Mouse (Mus musculus) hematopoietic stem cell, adult 5-6 weeks (primary cell): ENCODE measurements around the gene Tmem203. TPM values are rescaled to one million over a fixed set of nuclear protein-coding genes. Genes with fewer than 3 reads are reported as not detected.
"Not testable (repeated sequence)": the region's sequence is repeated elsewhere in the genome, so short reads cannot be mapped to it uniquely, and the experiment has no call there.

Source experiments
- ATAC-seq, 2 experiments: fragments of 125-278 bp in 1 of 2; replicated peaks in 1 of 2; 2 replicates each; pipeline ENCODE4 v1.8.0; 2016 to 2017; ENCODE audit warnings: inconsistent platforms in 2 of 2, mild to moderate bottlenecking in 2 of 2, moderate number of reproducible peaks in 2 of 2, low read depth in 1 of 2, moderate TSS enrichment in 1 of 2; ENCODE audit not compliant: low FRiP score in 2 of 2, poor library complexity in 2 of 2, severe bottlenecking in 2 of 2, insufficient read depth in 1 of 2, low TSS enrichment in 1 of 2
- total RNA-seq: library from RNA; stranded (forward); fragments of 172-1452, 232-1000 nt; gene quantifications from 2 replicates; pipeline ENCODE4 v1.2.3, GENCODE M21; 2017

Tmem203 gene
- total RNA-seq, 1 experiment from 2014 or later: 9.9 TPM

GRCm38 (mm10) chr2:25246183-25247072 is 8.8 kb upstream of the Tmem203 start, which contains the start of gene AL732309.1:
TSS of gene AL732309.1 (minus strand) at chr2:25246863.
- no peak for ATAC-seq

GRCm38 (mm10) chr2:25252331-25252730 is 2.9 kb upstream of the Tmem203 start:
- no peak for ATAC-seq

GRCm38 (mm10) chr2:25256443-25257109 is 1.3 kb downstream of the Tmem203 start:
- 0 out of 4 replicates have a peak, but pooled peaks of 1 of the 2 experiments have one; percentile 35 for ATAC-seq

- ATAC-seq: not testable (repeated sequence)
These were observed 2.0 kb downstream of the Tmem203 start for GRCm38 (mm10) chr2:25257250-25257649.

GRCm38 (mm10) chr2:25258887-25259286 is 3.6 kb downstream of the Tmem203 start:
- ATAC-seq: no peak

- ATAC-seq: no peak
These were observed 6.6 kb downstream of the Tmem203 start for GRCm38 (mm10) chr2:25261870-25262269.

GRCm38 (mm10) chr2:25262291-25262767 is 7.1 kb downstream of the Tmem203 start, which contains the start of gene Tprn:
TSS of gene Tprn (plus strand) at chr2:25262618.
- ATAC-seq: peak; percentile 98

GRCm38 (mm10) chr2:25262795-25263622 is 7.8 kb downstream of the Tmem203 start:
- peak in 1 of 2 experiments; percentile 36; a peak in 2 of 4 replicates for ATAC-seq

- ATAC-seq: no peak
These were observed 8.5 kb downstream of the Tmem203 start for GRCm38 (mm10) chr2:25263623-25264285.

- ATAC-seq: no peak
These were observed 9.0 kb downstream of the Tmem203 start for GRCm38 (mm10) chr2:25264286-25264660.

GRCm38 (mm10) chr2:25264851-25265250 is 9.6 kb downstream of the Tmem203 start:
- no peak for ATAC-seq

- ATAC-seq: peak; percentile 23 to 25; a peak in 2 of 4 replicates
These were observed 10.8 kb downstream of the Tmem203 start for GRCm38 (mm10) chr2:25265897-25266656.

GRCm38 (mm10) chr2:25266720-25267119 is 11.5 kb downstream of the Tmem203 start:
- ATAC-seq: no peak

- no peak for ATAC-seq
These were observed 12.0 kb downstream of the Tmem203 start for GRCm38 (mm10) chr2:25267241-25267640.

- no peak for ATAC-seq
These were observed 12.6 kb downstream of the Tmem203 start for GRCm38 (mm10) chr2:25267746-25268309.
